Mouse (Mus musculus): ENCODE data around the gene C330007P06Rik.
A peak's percentile ranks its signal among the peaks of the same experiment; 100 is the strongest.

The C330007P06Rik gene

DNA sequence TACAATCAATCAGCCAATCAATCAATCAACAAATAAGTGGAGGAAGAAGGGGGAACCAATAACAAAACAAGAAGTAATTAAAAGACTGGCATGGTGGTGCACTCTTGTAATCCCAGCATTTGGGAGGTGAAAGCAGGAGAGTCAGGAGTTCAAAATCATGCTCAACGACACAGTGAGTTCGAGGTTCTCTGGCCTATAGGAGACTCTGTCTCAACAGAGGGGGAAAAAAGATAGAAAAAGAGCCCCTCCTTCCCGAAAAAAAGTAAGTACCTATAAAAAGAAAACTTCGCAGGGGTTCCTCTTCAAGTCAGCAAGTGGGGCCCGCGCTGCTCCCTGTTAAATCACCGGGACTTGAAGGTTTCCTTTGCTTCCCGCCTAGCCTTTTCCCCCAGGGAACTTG lies at the start of gene C330007P06Rik, which contains the start of gene Ube2a:
Gene C330007P06Rik, minus strand, starts transcription at position 347 of the 400 bp plus-strand sequence.
Gene Ube2a, plus strand, starts transcription at position 136 of the 400 bp plus-strand sequence.
- DNase-seq (ENCODE audit: low read depth), result no peak

GRCm38 (mm10) chrX:36921346-36921745 lies 47.4 kb upstream of the C330007P06Rik start:
- DNase-seq (ENCODE audit: low read depth), result no peak

- no peak for DNase-seq (ENCODE audit: low read depth)
These were observed 43.8 kb upstream of the C330007P06Rik start for GRCm38 (mm10) chrX:36917749-36918148.

GRCm38 (mm10) chrX:36911343-36911742 lies 37.4 kb upstream of the C330007P06Rik start:
- DNase-seq (ENCODE audit: low read depth), result peak; percentile 60

GRCm38 (mm10) chrX:36906539-36906938 lies 32.6 kb upstream of the C330007P06Rik start:
- peak; percentile 55 for DNase-seq (ENCODE audit: low read depth)

GRCm38 (mm10) chrX:36903115-36903768 lies 29.3 kb upstream of the C330007P06Rik start:
- DNase-seq (ENCODE audit: low read depth), result peak; percentile 94

DNA sequence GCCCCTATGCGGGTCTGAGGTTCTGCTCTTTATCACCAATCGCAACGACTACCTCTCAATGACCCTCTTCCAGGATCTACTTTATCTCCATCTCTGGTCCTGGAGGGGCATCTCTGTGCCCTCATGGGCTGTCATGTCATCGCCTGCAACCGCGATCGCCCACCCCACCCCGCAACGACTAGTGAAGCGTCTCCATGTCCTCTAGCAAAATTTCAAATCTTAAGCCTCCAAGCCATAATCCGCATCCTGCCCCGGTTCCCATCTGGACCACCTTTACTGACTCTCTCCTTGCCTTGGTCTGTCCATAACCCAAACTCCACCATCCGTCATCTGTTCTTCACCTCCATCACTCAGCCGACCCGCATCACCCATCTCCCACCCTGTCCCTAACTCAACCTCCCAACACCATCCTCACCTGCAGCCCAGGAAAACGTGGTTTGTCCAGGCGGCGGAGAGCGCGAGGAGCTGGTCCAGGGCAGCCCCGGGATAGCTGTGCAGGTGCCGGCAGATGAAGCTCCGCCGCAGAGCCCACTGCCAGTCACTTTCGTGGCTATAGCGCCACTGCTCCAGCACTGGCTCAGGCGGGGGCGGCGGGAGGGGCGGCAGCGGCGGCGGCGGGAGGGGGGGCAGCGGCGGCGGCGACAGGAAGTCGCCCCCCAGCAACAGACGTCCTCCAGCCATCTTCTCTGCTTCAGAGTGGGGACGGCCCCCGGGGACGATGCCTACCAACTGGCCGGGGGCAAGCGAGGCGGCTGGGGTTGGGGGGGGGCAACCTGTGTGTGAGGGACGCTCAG lies 28.6 kb upstream of the C330007P06Rik start, which contains the start of gene Nkrf:
Gene Nkrf, minus strand, starts transcription at position 579 of the 794 bp plus-strand sequence.
- peak; percentile 36 for DNase-seq (ENCODE audit: low read depth)

DNA sequence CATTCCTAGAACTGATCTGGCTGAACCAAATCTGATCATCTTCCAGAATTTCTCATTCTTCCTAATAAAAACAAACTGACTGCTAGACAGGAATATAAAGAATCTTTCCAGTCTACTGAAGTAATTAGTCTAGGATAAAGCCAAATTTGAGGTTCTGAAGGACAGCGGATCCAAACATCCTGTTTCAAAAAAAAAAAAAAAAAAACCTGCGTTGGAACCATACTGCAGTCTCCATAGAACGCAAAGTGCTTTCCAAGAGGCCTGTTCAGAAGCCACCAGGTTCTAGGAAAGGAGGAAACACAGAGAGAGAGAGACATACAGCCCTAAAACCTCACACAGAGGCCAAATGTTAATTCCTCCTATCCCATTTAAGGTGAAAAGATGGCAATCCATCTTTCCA lies 27.7 kb upstream of the C330007P06Rik start:
- DNase-seq (ENCODE audit: low read depth), result no peak

DNA sequence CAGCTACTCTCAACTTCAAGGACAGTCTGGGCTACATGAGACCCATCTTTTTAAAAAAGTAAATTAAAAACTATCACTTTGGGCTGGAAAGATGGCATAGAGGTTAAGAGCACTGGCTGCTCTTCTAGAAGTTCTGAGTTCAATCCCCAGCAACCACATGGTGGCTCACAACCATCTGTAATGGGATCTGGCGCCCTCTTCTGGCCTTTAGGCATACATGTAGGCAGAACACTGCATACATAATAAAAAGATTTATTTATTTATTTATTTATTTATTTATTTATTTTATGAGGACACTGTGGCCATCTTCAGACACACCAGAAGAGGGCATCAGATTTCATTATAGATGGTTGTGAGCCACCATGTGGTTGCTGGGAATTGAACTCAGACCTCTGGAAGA lies 25.0 kb upstream of the C330007P06Rik start:
- DNase-seq (ENCODE audit: low read depth), result peak; percentile 62

- no peak for DNase-seq (ENCODE audit: low read depth)
These were observed 10.8 kb upstream of the C330007P06Rik start for GRCm38 (mm10) chrX:36884719-36885118.

- DNase-seq (ENCODE audit: low read depth), result peak; percentile 15
These were observed 805 bp upstream of the C330007P06Rik start for GRCm38 (mm10) chrX:36874704-36875128.

- peak; percentile 85 for DNase-seq (ENCODE audit: low read depth)
These were observed 326 bp upstream of the C330007P06Rik start for GRCm38 (mm10) chrX:36874178-36874696.

DNA sequence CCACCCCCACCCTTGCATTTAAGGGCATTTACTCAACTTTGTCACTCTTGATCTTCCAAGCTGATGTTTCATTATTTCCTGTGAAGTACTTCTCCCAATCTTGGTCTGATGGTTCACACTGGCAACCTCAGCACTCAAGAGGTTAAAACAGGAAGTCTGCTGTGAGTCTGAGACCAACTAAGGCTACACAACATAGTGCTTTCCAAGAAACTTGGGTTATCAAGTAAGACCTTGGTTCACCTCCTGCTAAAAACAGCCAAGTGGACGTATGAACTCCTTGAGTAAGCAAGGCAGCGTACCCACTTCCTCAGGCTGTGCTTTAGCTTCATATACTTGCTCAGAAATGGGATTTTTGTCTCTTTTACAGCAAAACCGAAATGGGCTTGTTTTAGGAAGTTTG lies 3.5 kb downstream of the C330007P06Rik start:
- DNase-seq (ENCODE audit: low read depth), result peak; percentile 86

DNA sequence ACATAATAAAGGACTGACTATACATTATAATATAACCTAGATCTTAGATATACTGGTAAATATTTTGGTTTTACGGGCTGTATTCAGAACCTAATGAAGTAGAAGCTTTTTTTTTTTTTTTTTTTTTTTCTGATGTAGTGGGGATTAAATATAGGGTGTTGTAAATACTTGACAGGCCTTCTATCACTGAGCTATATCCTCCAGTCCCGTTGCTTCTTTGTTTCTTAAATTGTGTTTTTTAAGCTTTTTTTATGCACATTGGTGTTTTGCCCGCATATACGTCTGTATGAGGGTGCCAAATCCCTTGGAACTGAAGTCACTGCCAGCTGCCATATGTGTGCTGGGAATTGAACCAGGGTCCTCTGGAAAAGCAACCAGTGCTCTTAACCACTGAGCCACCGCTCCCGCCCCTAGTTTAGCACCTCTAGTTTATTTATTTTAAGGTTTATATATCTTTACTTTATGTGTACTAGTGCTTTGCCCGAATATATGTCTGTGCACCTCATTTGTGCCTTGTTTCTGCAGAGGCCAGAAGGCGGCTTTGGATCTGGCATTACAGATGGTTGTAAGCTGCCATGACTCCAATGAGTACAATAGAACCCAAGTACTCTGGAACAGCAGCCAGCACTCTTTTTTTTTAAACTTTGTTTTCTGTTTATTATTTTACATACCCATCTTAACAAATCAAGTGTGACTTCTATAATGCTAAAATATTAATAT lies 9.1 kb downstream of the C330007P06Rik start:
- DNase-seq (ENCODE audit: low read depth), result peak; percentile 17

DNA sequence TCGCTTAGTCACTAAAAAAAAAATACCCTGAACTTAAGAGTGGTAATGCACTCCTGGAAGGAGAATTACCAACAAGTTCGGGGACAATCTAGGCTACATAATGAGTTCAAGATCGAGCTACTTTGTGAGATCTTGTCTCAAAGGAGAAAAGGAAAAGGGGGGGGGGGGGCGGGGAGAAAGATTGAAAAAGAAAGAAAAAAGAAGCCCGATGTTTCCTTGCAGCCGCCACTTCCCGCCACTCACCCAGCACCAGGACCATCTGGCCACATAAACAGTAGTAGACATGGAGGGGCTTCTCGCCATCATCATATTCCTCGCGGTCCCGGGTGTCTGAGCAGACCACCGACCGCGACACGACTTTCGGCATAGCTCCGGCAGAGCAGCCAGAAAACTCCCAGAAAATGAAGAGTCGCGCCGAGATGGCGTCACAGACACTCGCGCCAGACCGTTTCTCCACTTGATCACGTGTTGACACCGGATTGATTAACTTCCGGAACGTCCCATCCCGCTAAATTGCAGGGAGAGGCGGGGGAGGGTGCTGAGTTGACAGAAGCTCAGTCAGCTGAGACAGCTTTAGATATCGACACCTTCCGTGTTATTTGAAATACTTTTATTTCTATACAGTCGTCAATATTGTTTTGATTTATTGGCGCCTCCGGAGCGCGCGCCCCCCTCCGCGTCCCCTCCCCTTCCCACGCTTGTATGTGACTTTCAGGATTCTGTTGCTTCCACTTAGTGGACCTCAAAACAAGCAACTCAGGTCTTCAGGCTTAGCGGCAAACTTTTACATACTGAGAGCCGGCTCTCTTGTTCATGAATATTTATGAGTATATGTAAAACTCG lies 9.9 kb downstream of the C330007P06Rik start:
- peak; percentile 91 for DNase-seq (ENCODE audit: low read depth)

DNA sequence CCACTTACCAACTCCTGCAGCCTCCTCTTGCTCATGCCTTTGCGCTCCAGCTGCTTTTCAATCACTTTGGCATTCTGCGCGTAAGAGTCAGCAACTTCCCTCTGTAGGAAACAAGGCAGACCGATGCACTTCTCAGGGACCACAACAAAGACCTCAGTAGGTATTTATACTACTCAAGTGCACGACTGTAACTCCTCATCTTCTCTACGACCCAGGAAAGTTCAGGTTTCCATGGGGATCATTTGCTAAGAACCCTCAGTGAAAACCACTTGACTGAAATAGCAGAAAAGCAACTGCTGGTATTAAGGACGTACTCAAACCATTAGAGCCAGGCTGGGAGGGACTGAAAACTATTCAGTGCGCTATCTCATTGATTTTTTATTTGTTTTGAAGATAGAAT lies 21.3 kb downstream of the C330007P06Rik start:
- no peak for DNase-seq (ENCODE audit: low read depth)

DNA sequence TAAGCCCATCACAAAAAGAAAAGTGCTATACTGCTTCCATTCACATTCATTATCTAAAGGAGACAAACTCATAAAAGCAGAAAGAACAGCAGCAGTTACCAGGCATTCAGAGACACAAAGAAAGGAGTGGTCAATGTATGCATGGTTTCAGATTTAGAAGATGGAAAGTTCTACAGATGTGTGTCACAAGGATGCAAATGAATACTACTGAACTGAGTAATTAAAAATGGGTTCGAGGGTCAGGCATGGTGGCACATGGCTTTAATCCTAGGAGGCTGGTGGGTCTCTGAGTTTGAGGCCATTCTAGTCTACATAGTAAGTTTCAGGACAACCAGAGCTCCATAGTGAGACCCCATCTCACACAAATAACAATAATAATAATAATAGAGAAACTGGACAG lies 26.8 kb downstream of the C330007P06Rik start:
- no peak for DNase-seq (ENCODE audit: low read depth)

GRCm38 (mm10) chrX:36843346-36843990 lies 30.4 kb downstream of the C330007P06Rik start:
- DNase-seq (ENCODE audit: low read depth), result peak; percentile 57

DNA sequence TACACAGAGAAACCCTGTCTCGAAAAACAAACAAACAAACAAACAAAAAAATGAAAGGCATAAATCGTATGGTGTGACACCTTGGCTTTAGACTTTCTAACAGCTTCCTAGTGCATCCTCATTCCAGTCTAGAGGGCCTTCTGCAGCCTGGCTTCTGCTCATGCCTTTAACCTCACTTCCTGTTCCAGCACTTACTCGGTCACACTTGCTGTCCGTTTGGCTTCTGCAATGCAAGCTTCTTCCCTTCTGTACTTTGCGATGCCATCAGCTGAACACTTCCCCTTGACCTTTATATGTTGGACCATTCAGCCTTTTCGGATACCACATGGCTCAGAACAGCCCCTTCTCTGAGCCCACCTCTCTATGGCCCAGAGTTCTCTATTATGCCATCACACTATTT lies 32.2 kb downstream of the C330007P06Rik start:
- DNase-seq (ENCODE audit: low read depth), result peak; percentile 46

DNA sequence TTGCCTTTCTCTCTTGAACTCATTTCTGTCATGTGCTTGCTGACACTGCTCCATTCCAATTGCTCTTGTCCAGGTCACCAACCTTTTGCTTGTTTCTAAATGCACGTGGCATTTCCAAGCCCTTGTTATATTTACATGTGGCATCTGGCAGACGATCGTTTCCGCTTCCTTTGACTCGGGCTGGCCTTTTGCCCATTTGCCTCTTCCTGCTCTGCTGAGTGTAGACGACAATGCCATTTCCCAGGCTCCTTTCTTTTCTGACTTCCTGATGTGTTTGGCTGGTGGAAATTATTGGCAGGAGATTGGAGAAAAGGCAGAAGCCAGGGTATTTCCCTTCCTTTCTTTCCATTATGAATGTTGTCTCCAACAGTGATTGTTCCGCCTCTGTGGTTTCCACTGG lies 34.5 kb downstream of the C330007P06Rik start:
- DNase-seq (ENCODE audit: low read depth), result peak; percentile 45

Measured in 416B (cell line).